Mouse (Mus musculus) natural killer cell, adult 2 months (primary cell): ENCODE results near the gene Ldlrap1.
"Not testable (repeated sequence)": the region's sequence is repeated elsewhere in the genome, so short reads cannot be mapped to it uniquely, and the experiment has no call there.

ENCODE experiments used
- DNase-seq, 2 experiments: peaks; one replicate each; pipeline ENCODE4 v3.0.0; 2022; ENCODE audit warnings: low spot score in 2 of 2

Gene Ldlrap1

GRCm38 (mm10) chr4:134767426-134768225 is at the start of gene Ldlrap1:
Gene Ldlrap1 (minus strand): TSS chr4:134768024.
- DNase-seq = peak; percentile 59 to 66

- no peak for DNase-seq
These were observed 46.4 kb upstream of the Ldlrap1 start for GRCm38 (mm10) chr4:134814229-134814571.

- no peak for DNase-seq
These were observed 45.8 kb upstream of the Ldlrap1 start for GRCm38 (mm10) chr4:134813406-134814228.

GRCm38 (mm10) chr4:134804765-134805164 is 36.9 kb upstream of the Ldlrap1 start:
- no peak for DNase-seq

- no peak for DNase-seq
These were observed 34.9 kb upstream of the Ldlrap1 start for GRCm38 (mm10) chr4:134802765-134803164.

GRCm38 (mm10) chr4:134802155-134802554 is 34.3 kb upstream of the Ldlrap1 start:
- DNase-seq = no peak

GRCm38 (mm10) chr4:134800693-134801092 is 32.9 kb upstream of the Ldlrap1 start:
- DNase-seq = no peak

GRCm38 (mm10) chr4:134800098-134800497 is 32.3 kb upstream of the Ldlrap1 start:
- no peak for DNase-seq

GRCm38 (mm10) chr4:134799272-134799671 is 31.4 kb upstream of the Ldlrap1 start:
- peak; percentile 57 to 71 for DNase-seq

GRCm38 (mm10) chr4:134798861-134799260 is 31.0 kb upstream of the Ldlrap1 start:
- no peak for DNase-seq

GRCm38 (mm10) chr4:134797621-134798020 is 29.8 kb upstream of the Ldlrap1 start:
- no peak for DNase-seq

- peak; percentile 77 to 82 for DNase-seq
These were observed 28.9 kb upstream of the Ldlrap1 start for GRCm38 (mm10) chr4:134796581-134797361.

- peak; percentile 23 to 34 for DNase-seq
These were observed 28.1 kb upstream of the Ldlrap1 start for GRCm38 (mm10) chr4:134795819-134796485.

- not testable (repeated sequence) for DNase-seq
These were observed 27.1 kb upstream of the Ldlrap1 start for GRCm38 (mm10) chr4:134794959-134795358.

- DNase-seq = peak; percentile 63 to 66
These were observed 25.6 kb upstream of the Ldlrap1 start for GRCm38 (mm10) chr4:134793213-134793956.

- DNase-seq = no peak
These were observed 23.9 kb upstream of the Ldlrap1 start for GRCm38 (mm10) chr4:134791731-134792130.

- DNase-seq = peak; percentile 81 to 85
These were observed 19.1 kb upstream of the Ldlrap1 start for GRCm38 (mm10) chr4:134786946-134787345.

- no peak for DNase-seq
These were observed 16.9 kb upstream of the Ldlrap1 start for GRCm38 (mm10) chr4:134784701-134785100.

- no peak for DNase-seq
These were observed 11.5 kb upstream of the Ldlrap1 start for GRCm38 (mm10) chr4:134779136-134779934.

- DNase-seq = no peak
These were observed 8.4 kb upstream of the Ldlrap1 start for GRCm38 (mm10) chr4:134776246-134776645.
